Mouse (Mus musculus): ENCODE measurements around the gene Rap2c. TPM values are rescaled to one million over a fixed set of nuclear protein-coding genes. Genes with fewer than 3 reads are reported as not detected.
A peak's percentile ranks its signal among the peaks of the same experiment; 100 is the strongest.

Rap2c gene
- 10.7 and 11.2 TPM in 2 replicates for polyA plus RNA-seq (2015; fragmentation: Nextera tagmentation; extraction: Ambion mirVana)

DNA sequence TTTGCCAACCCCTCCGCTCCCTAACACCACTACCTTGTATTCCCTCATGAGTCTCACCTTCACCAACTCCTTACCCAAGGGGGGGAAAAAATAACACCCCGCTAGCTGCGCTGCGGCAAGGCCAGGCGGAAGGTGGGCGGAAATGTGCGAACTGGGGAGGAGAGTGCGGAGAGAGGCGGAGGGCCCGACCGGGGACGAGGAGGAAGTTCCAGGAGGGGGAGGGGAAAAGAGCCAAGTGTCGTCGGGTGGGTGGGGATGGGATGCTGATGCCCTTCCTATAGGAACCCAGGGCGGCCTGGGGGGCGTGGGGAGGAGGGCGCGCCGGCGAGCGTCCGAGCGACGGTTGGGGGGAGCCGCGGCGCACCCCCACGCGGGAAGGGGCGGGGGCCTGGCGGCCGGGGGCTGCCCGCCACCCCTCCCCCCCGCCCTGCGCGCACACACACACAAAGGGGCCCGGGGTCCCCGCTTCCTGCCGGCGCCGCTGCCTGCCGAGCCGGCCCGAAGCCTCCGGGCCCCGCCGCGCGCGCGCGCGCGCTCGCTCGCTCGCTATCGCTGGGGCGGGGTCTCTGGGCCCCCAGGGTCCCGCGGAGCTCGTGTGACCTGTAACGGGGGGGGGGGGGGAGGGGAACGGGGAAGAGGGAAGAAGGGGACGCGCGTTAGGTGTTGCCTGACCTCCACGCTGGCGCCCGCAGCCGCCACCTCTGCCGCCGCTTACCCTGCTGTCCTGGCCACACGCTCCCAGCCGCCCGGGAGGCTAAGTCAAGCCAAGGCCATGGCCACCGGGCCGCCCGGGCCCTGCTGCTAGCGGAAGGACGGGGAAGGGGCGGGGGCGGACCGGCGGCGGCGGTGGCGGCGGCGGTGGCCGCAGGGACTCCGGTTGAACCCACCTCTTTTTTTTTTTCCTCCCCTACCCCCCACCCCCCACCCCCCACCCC is at the start of gene Rap2c:
Rap2c (minus strand) TSS at position 168 of the 935 bp plus-strand sequence.
- 17% methylated on average over 10 of the region's 92 CpGs for WGBS
- Histone ChIP-seq H3K4me1 (replicated peaks; ENCODE audit: control insufficient read depth, insufficient read depth) (no peaks in the 10 kb centered on the region), H3K9me3 (ENCODE audit: control insufficient read depth, low read length) (no peaks in the 10 kb centered on the region), H3K36me3 (ENCODE audit: control insufficient read depth, insufficient read depth, low read length) (no peaks in the 10 kb centered on the region), H3K27ac (replicated peaks) (peak within 1 kb of the TSS; percentile 95), H3K4me3 (ENCODE audit: low read depth, low read length) (peak within 1 kb of the TSS; percentile 60), H3K9ac (ENCODE audit: low read length) (peak within 1 kb of the TSS; percentile 74), H3K27me3 (ENCODE audit: control insufficient read depth, insufficient read depth, low read length) (no peaks in the 10 kb centered on the region), H3K4me2 (replicated peaks; ENCODE audit: low read depth) (peak within 1 kb of the TSS; percentile 55)
- DNase-seq (ENCODE audit: low spot score), result peak; percentile 77
- ATAC-seq (ENCODE audit: low FRiP score, low TSS enrichment), result peak; percentile 68
- TF ChIP-seq EP300 (optimal IDR thresholded peaks at IDR 0.05) (no peak), CTCF (IDR thresholded peaks at IDR 0.05; ENCODE audit: low read depth) (no peak)

DNA sequence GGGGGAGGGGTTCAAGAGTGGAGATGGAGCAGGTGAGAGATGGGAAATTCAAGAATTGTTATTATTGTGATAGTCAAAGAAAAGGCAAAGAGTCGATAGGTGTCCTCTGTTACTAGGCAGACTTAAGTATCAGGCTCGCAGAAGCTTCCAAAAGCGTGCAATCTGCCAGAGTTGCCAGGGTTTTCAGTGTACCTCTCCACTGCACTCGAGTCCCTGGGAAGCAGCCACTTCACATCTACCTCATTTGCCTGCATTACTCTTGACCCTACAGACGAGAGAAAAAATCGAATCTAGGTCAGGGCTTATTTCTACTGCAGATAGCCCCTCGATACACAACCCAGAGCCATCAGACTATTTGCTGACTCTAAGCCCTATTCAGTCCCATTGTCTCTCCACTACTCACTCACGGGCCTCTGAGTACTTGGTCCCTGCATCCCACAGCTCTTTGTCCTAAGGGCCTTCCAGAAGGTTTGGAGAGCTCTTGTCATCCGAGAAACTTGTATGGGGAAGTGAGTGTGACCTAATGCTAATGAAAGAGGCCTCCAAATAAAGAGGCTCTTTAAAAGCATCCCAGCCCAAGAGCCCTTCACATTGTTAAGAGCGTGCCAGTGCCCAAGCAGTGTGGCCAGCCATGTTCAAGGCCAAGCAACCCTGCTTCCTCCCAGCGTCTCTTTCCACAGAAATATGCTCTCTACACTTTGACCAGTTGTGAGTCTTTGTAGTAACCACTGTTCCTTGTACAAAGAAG is 48.9 kb upstream of the Rap2c start:
- H3K4me1 ChIP-seq (replicated peaks; ENCODE audit: control insufficient read depth, insufficient read depth), result no peaks in the 10 kb centered on the region
- no peak overlapping the region for H3K4me2 ChIP-seq (replicated peaks; ENCODE audit: low read depth)
- DNase-seq (ENCODE audit: low spot score) (no peak), ATAC-seq (ENCODE audit: low FRiP score, low TSS enrichment) (no peak)
- TF ChIP-seq EP300 (optimal IDR thresholded peaks at IDR 0.05) (no peak), CTCF (IDR thresholded peaks at IDR 0.05; ENCODE audit: low read depth) (no peak)
- no peaks in the 10 kb centered on the region for H3K9me3 ChIP-seq (ENCODE audit: control insufficient read depth, low read length)
- 77% methylated on average over 11 of the region's 11 CpGs for WGBS
- H3K27ac ChIP-seq (replicated peaks), result no peak overlapping the region
- H3K27me3 ChIP-seq (ENCODE audit: control insufficient read depth, insufficient read depth, low read length), result no peaks in the 10 kb centered on the region
- H3K4me3 ChIP-seq (ENCODE audit: low read depth, low read length), result no peak overlapping the region
- no peak overlapping the region for H3K9ac ChIP-seq (ENCODE audit: low read length)
- no peaks in the 10 kb centered on the region for H3K36me3 ChIP-seq (ENCODE audit: control insufficient read depth, insufficient read depth, low read length)

DNA sequence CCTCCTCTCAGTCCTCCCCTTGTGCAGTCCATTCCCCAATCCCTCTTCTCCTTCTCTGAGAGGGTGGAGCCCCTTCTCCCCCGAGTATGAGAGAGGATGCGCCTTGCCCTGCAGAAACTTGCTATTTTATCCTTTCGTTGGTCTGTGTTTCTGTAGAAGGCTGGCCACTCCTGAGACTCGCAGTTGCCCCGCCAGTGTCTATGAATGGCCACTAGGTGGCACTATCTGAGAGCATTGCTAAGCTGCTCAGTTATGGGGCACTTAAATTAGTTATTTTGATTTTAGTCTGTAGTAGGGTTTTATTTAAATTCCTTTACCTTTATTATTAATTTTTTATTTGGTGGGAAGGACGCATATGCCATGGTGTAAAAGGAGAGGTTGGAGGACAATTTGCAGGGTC is 48.0 kb upstream of the Rap2c start:
- no peaks in the 10 kb centered on the region for H3K36me3 ChIP-seq (ENCODE audit: control insufficient read depth, insufficient read depth, low read length)
- H3K4me1 ChIP-seq (replicated peaks; ENCODE audit: control insufficient read depth, insufficient read depth), result no peaks in the 10 kb centered on the region
- H3K9ac ChIP-seq (ENCODE audit: low read length), result no peak overlapping the region
- 0 out of 2 replicates have a peak, but pooled peaks have one; percentile 51 for ATAC-seq (ENCODE audit: low FRiP score, low TSS enrichment)
- no peak overlapping the region for H3K27ac ChIP-seq (replicated peaks)
- H3K9me3 ChIP-seq (ENCODE audit: control insufficient read depth, low read length), result no peaks in the 10 kb centered on the region
- no peaks in the 10 kb centered on the region for H3K27me3 ChIP-seq (ENCODE audit: control insufficient read depth, insufficient read depth, low read length)
- DNase-seq (ENCODE audit: low spot score), result peak; percentile 36
- no peak overlapping the region for H3K4me2 ChIP-seq (replicated peaks; ENCODE audit: low read depth)
- TF ChIP-seq CTCF (IDR thresholded peaks at IDR 0.05; ENCODE audit: low read depth) (peak; percentile 84), EP300 (optimal IDR thresholded peaks at IDR 0.05) (no peak)
- 14% methylated on average over 6 of the region's 6 CpGs for WGBS
- H3K4me3 ChIP-seq (ENCODE audit: low read depth, low read length), result no peak overlapping the region

DNA sequence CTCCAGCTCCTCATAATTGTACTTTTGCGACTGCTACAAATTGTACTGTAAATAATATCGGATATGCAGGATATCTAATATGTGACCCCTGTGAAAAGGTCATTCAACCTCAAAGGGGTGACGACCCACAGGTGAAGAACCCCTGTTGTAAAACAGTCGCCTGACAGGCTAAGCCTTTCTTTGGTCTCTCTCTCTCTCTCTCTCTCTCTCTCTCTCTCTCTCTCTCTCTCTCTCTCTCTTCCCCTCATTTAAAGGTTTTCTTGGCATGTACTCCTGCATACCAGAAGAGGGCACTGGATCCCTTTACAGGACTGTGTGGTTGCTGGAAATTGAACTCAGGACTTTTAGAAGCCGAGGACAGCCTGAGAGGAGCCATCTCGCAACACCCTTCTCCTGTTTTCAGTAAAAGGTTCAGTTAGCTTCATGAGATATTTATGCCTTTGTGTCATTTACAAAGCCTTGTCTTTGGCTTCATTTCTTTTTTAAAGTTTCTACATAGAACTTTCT is 47.4 kb upstream of the Rap2c start:
- no peak overlapping the region for H3K9ac ChIP-seq (ENCODE audit: low read length)
- no peak overlapping the region for H3K4me3 ChIP-seq (ENCODE audit: low read depth, low read length)
- no peak for DNase-seq (ENCODE audit: low spot score)
- H3K27me3 ChIP-seq (ENCODE audit: control insufficient read depth, insufficient read depth, low read length), result no peaks in the 10 kb centered on the region
- WGBS, result 63% methylated on average over 6 of the region's 6 CpGs
- H3K36me3 ChIP-seq (ENCODE audit: control insufficient read depth, insufficient read depth, low read length), result no peaks in the 10 kb centered on the region
- no peaks in the 10 kb centered on the region for H3K9me3 ChIP-seq (ENCODE audit: control insufficient read depth, low read length)
- ATAC-seq (ENCODE audit: low FRiP score, low TSS enrichment), result no peak
- no peaks in the 10 kb centered on the region for H3K4me1 ChIP-seq (replicated peaks; ENCODE audit: control insufficient read depth, insufficient read depth)
- no peak for TF ChIP-seq EP300 (optimal IDR thresholded peaks at IDR 0.05)
- TF ChIP-seq CTCF (IDR thresholded peaks at IDR 0.05; ENCODE audit: low read depth), result peak; percentile 42
- H3K27ac ChIP-seq (replicated peaks), result no peak overlapping the region
- H3K4me2 ChIP-seq (replicated peaks; ENCODE audit: low read depth), result no peak overlapping the region

DNA sequence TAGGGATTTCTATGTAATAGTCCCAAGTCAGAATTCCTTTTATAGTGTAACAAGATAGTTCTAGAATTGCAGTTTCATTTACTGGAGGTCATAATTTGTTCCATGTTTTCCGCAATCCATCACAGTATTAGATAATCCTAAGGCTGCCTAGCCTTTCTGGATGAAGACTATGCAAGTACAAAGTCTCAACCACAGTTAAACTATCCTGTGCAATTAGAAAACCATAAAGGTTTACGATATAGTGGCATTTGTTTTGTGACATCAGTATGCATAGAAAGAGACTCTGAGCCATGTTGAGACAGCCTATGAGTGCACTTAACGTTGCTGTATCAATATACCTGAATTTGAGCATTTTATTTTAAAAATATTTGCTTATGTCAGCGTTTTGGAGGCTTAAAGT is 42.4 kb upstream of the Rap2c start:
- Histone ChIP-seq H3K4me1 (replicated peaks; ENCODE audit: control insufficient read depth, insufficient read depth) (no peaks in the 10 kb centered on the region), H3K36me3 (ENCODE audit: control insufficient read depth, insufficient read depth, low read length) (no peaks in the 10 kb centered on the region), H3K4me2 (replicated peaks; ENCODE audit: low read depth) (no peak overlapping the region), H3K9me3 (ENCODE audit: control insufficient read depth, low read length) (no peaks in the 10 kb centered on the region), H3K9ac (ENCODE audit: low read length) (no peak overlapping the region), H3K4me3 (ENCODE audit: low read depth, low read length) (no peak overlapping the region), H3K27me3 (ENCODE audit: control insufficient read depth, insufficient read depth, low read length) (no peaks in the 10 kb centered on the region), H3K27ac (replicated peaks) (no peak overlapping the region)
- no peak for ATAC-seq (ENCODE audit: low FRiP score, low TSS enrichment)
- no peak for TF ChIP-seq EP300 (optimal IDR thresholded peaks at IDR 0.05)
- no peak for TF ChIP-seq CTCF (IDR thresholded peaks at IDR 0.05; ENCODE audit: low read depth)
- DNase-seq (ENCODE audit: low spot score), result no peak
- WGBS, result 68% methylated on average over 4 of the region's 4 CpGs
